Mouse (Mus musculus) neural tube, embryonic 12.5 days (tissue): ENCODE results near the gene Ccl5. TPM values are rescaled to one million over a fixed set of nuclear protein-coding genes. Genes with fewer than 3 reads are reported as not detected.

Source experiments
- ATAC-seq: fragments of 200-750 bp; cut with Nextera tagmentation; 2 replicates; pipeline ENCODE4 v1.8.0; 2017; ENCODE audit warnings: low read depth, mild to moderate bottlenecking, moderate TSS enrichment, moderate library complexity; ENCODE audit not compliant: low FRiP score
- H3K27ac ChIP-seq: fragments of 300-500 bp; sonication (generic); 2 replicates; pipeline ENCODE4 v1.5.1; 2016
- H3K27me3 ChIP-seq: fragments of 300-500 bp; sonication (generic); replicated peaks from 2 replicates; pipeline ENCODE4 v1.6.1; 2016; ENCODE audit warnings: mild to moderate bottlenecking
- H3K36me3 ChIP-seq: fragments of 300-500 bp; sonication (generic); 2 replicates; pipeline ENCODE4 v1.6.1; 2016; ENCODE audit warnings: mild to moderate bottlenecking
- H3K4me1 ChIP-seq: fragments of 300-500 bp; sonication (generic); 2 replicates; pipeline ENCODE4 v1.6.1; 2016
- H3K4me2 ChIP-seq: fragments of 300-500 bp; sonication (generic); replicated peaks from 2 replicates; pipeline ENCODE4 v1.6.1; 2016; ENCODE audit warnings: mild to moderate bottlenecking
- H3K4me3 ChIP-seq: fragments of 300-500 bp; sonication (generic); 2 replicates; pipeline ENCODE4 v1.5.1; 2016
- H3K9ac ChIP-seq: fragments of 300-500 bp; sonication (generic); 2 replicates; pipeline ENCODE4 v1.6.1; 2016; ENCODE audit warnings: mild to moderate bottlenecking
- H3K9me3 ChIP-seq: fragments of 300-500 bp; sonication (generic); 2 replicates; pipeline ENCODE4 v1.6.1; 2016; ENCODE audit warnings: mild to moderate bottlenecking
- WGBS: fragments of 180-500 bp; shearing (Covaris S2); methylation state at CpG from one replicate; pipeline ENCODE4 v1.1.7; 2016; 5-methylcytosine and 5-hydroxymethylcytosine counted together
- polyA plus RNA-seq: library from polyadenylated mRNA; unstranded; fragments of >200 nt; fragmentation: Nextera tagmentation; extraction: Ambion mirVana; gene quantifications from 2 replicates; pipeline ENCODE4 v1.2.1, GENCODE M21; 2016

Ccl5 gene
- not detected in 2 replicates for polyA plus RNA-seq

DNA sequence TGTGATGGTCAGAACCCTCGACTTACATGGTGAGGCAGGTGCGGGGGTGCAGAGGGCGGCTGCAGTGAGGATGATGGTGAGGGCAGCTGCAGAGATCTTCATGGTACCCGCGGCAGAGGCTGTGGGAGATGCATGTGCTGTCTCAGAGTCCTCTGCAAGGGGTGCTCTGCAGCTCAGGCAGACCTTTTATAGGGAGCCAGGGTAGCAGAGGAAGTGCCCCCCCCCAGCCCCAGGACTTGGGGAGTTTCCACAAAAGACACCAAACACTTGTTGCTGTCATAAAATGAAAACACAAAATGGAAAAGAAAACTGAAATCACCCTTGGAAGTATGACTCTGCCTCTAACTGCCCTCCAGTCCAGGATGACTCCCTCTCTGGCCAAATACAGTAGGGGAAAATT is at the start of gene Ccl5:
Gene Ccl5, minus strand, starts transcription at position 159 of the 400 bp plus-strand sequence.
- no peaks in the 10 kb centered on the region for H3K36me3 ChIP-seq
- H3K4me1 ChIP-seq: no peaks in the 10 kb centered on the region; the same call in 1 of the 2 replicates
- H3K9ac ChIP-seq: no peak within 1 kb of the TSS
- no peaks in the 10 kb centered on the region for H3K27me3 ChIP-seq
- no peak within 1 kb of the TSS for H3K4me2 ChIP-seq
- no peak within 1 kb of the TSS for H3K27ac ChIP-seq
- H3K9me3 ChIP-seq: no peaks in the 10 kb centered on the region
- WGBS: 88% methylated on average over 5 of the region's 5 CpGs
- H3K4me3 ChIP-seq: no peak within 1 kb of the TSS
- no peak for ATAC-seq

- Histone ChIP-seq H3K9ac (no peak overlapping the region), H3K27ac (no peak overlapping the region), H3K9me3 (no peaks in the 10 kb centered on the region), H3K4me2 (no peak overlapping the region), H3K36me3 (no peaks in the 10 kb centered on the region), H3K27me3 (no peaks in the 10 kb centered on the region), H3K4me1 (no peaks in the 10 kb centered on the region), H3K4me3 (no peak overlapping the region)
- whole genome bisulfite sequencing: 85% methylated on average over 3 of the region's 3 CpGs
- no peak for ATAC-seq
These were observed 48.7 kb upstream of the Ccl5 start for GRCm38 (mm10) chr11:83578999-83579398.

- Histone ChIP-seq H3K27ac (no peak within 1 kb of the TSS), H3K9ac (no peak within 1 kb of the TSS), H3K4me2 (no peak within 1 kb of the TSS), H3K4me3 (no peak within 1 kb of the TSS), H3K9me3 (no peaks in the 10 kb centered on the region), H3K36me3 (no peaks in the 10 kb centered on the region), H3K27me3 (no peaks in the 10 kb centered on the region), H3K4me1 (no peaks in the 10 kb centered on the region)
- ATAC-seq: no peak
- WGBS: 71% methylated on average over 2 of the region's 2 CpGs
These were observed 48.0 kb upstream of the Ccl5 start, which contains the start of gene Ccl9 for GRCm38 (mm10) chr11:83578186-83578760. Ccl9 (minus strand) TSS chr11:83578636.

DNA sequence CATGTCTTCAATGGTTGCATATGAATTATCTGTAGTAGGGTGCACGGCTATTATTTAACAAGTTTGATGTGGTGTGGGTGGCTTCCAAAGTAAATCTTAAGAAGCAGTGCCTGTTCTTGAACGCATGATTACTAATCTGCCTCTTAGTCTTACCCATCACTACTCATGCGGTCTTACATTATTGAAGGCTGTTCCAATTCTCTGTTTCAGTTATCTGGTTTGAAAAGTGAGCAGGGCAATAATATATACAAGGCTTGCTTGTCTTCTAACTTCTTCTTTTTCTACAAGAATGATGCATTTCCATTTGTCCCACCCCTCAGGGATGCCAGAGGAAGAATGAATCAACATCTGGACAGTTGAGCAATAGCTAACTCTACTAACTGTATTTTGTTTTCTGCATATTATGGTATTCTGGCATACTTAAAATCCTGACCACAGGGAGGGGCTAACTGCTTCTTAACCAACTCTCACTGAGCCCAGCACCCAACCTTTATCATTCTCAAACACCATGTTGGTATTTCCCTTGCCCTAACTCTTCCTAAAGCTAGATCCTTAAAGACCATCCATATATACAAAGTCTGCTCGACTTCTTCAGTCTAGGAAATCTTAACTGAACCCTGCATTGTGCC is 46.7 kb upstream of the Ccl5 start:
- H3K4me2 ChIP-seq: no peak overlapping the region
- no peak overlapping the region for H3K4me3 ChIP-seq
- H3K4me1 ChIP-seq: no peaks in the 10 kb centered on the region
- H3K9me3 ChIP-seq: no peaks in the 10 kb centered on the region
- no peak overlapping the region for H3K9ac ChIP-seq
- no peaks in the 10 kb centered on the region for H3K36me3 ChIP-seq
- no peak overlapping the region for H3K27ac ChIP-seq
- H3K27me3 ChIP-seq: no peaks in the 10 kb centered on the region
- WGBS: 85% methylated on average over 4 of the region's 4 CpGs
- no peak for ATAC-seq

DNA sequence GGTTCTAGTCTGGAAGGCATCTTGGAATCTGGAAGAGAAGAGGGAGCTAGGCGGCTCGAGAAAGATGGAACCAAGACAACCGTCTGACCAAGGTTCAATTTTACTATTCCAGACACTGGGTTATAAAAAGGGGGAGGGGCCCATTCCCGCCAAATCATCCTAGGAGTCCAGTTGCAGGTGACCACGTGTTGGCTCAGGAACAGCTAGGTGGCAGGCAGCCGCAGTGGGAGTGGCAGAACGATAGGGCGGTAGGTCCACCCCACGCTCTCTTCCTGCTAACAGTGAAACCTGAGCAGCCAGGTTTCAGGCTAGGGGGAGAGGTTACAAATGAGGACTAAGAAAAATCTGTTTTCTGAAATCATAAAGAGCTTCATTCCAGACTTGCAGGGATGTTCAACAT is 42.5 kb upstream of the Ccl5 start:
- no peaks in the 10 kb centered on the region for H3K4me1 ChIP-seq
- WGBS: 69% methylated on average over 9 of the region's 9 CpGs

GRCm38 (mm10) chr11:83572223-83572622 is 41.9 kb upstream of the Ccl5 start:
- H3K4me2 ChIP-seq: no peak overlapping the region
- no peaks in the 10 kb centered on the region for H3K4me1 ChIP-seq
- no peaks in the 10 kb centered on the region for H3K36me3 ChIP-seq
- WGBS: 93% methylated on average over 8 of the region's 8 CpGs
- H3K9ac ChIP-seq: no peak overlapping the region
- no peak overlapping the region for H3K27ac ChIP-seq
- no peak overlapping the region for H3K4me3 ChIP-seq
- ATAC-seq: no peak
- no peaks in the 10 kb centered on the region for H3K9me3 ChIP-seq
- H3K27me3 ChIP-seq: no peaks in the 10 kb centered on the region

More for the DNA sequence above, 42.5 kb upstream of the Ccl5 start:
- no peak overlapping the region for H3K4me3 ChIP-seq
- H3K4me2 ChIP-seq: no peak overlapping the region
- no peaks in the 10 kb centered on the region for H3K9me3 ChIP-seq
- ATAC-seq: no peak
- H3K9ac ChIP-seq: no peak overlapping the region
- H3K27me3 ChIP-seq: no peaks in the 10 kb centered on the region
- no peaks in the 10 kb centered on the region for H3K36me3 ChIP-seq
- H3K27ac ChIP-seq: no peak overlapping the region

DNA sequence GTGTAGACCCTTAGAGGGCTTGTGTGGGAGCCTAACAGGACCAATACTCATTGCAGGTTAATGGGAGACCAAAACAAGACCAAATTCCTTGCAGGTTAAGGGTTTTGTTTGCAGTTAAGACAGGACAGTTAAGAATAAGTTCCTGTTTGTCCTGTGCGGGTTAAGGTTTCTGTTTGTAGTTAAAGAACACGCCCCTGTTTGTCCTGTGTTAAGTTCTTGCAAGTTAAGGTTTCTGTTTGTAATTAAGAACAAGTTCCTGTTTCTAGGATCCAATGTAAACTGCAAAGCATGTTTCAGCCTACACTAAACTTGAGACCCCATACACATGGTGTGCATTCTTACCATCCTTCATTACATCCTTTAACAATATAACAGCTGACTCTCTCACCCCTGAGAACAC is 39.9 kb upstream of the Ccl5 start:
- Histone ChIP-seq H3K4me2 (no peak overlapping the region), H3K27me3 (no peaks in the 10 kb centered on the region), H3K36me3 (no peaks in the 10 kb centered on the region), H3K9me3 (no peaks in the 10 kb centered on the region), H3K4me1 (no peaks in the 10 kb centered on the region), H3K27ac (no peak overlapping the region), H3K9ac (no peak overlapping the region), H3K4me3 (no peak overlapping the region)
- WGBS: 88% methylated on average over 2 of the region's 2 CpGs
- ATAC-seq: no peak

GRCm38 (mm10) chr11:83569249-83569648 is 38.9 kb upstream of the Ccl5 start:
- H3K36me3 ChIP-seq: no peaks in the 10 kb centered on the region
- H3K4me2 ChIP-seq: no peak overlapping the region
- WGBS: 93% methylated on average over 7 of the region's 7 CpGs
- H3K4me1 ChIP-seq: no peaks in the 10 kb centered on the region
- no peak for ATAC-seq
- H3K9me3 ChIP-seq: no peaks in the 10 kb centered on the region
- H3K27me3 ChIP-seq: no peaks in the 10 kb centered on the region
- no peak overlapping the region for H3K9ac ChIP-seq
- H3K27ac ChIP-seq: no peak overlapping the region
- no peak overlapping the region for H3K4me3 ChIP-seq

GRCm38 (mm10) chr11:83568786-83569185 is 38.5 kb upstream of the Ccl5 start:
- no peak overlapping the region for H3K4me3 ChIP-seq
- H3K4me2 ChIP-seq: no peak overlapping the region
- no peaks in the 10 kb centered on the region for H3K9me3 ChIP-seq
- ATAC-seq: no peak
- H3K27ac ChIP-seq: no peak overlapping the region
- no peaks in the 10 kb centered on the region for H3K36me3 ChIP-seq
- H3K4me1 ChIP-seq: no peaks in the 10 kb centered on the region
- H3K27me3 ChIP-seq: no peaks in the 10 kb centered on the region
- no peak overlapping the region for H3K9ac ChIP-seq
- WGBS: 90% methylated on average over 3 of the region's 3 CpGs

DNA sequence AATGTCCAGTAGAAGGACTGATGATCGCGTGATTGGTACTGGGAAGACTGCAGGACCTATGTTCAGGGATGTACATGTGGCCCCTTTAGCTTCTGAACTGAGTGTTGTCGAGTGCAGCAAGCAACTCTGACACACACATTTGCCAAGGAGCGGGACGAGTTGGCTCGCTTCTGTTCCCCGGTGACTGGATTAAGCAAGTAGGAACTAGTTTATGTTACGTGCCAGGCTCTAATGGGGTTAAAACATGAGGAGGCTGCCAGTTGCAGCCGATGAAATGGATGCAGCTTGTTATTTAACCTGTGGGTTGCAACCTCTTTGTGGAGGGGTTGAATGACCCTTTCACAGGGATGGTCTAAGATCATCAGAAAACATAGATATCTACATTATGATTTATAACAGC is 37.7 kb upstream of the Ccl5 start:
- H3K4me3 ChIP-seq: no peak overlapping the region
- 91% methylated on average over 9 of the region's 9 CpGs for WGBS
- H3K4me1 ChIP-seq: no peaks in the 10 kb centered on the region
- ATAC-seq: no peak
- no peaks in the 10 kb centered on the region for H3K27me3 ChIP-seq
- H3K27ac ChIP-seq: no peak overlapping the region
- H3K9ac ChIP-seq: no peak overlapping the region
- no peak overlapping the region for H3K4me2 ChIP-seq
- no peaks in the 10 kb centered on the region for H3K9me3 ChIP-seq
- no peaks in the 10 kb centered on the region for H3K36me3 ChIP-seq

DNA sequence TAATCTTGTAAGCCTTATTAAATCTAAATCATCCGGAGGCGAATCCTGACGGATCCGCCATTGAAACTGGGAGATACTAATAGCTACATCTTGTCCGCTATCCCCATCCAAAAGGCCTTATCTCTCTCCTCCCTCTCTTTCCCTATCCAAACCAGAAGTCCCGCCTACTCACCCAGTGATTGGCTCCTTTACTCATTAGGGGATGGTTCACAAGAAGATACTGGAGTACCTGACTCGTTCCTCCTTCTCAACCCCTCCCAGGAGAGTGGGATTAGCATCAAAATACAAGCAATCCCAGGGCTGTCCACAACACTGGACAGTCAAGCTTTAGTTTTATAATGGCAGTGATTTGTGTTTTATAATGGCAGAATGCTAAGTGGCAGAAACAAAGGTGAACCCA is 37.0 kb upstream of the Ccl5 start:
- Histone ChIP-seq H3K4me3 (no peak overlapping the region), H3K4me1 (no peaks in the 10 kb centered on the region), H3K27me3 (no peaks in the 10 kb centered on the region), H3K27ac (no peak overlapping the region), H3K36me3 (no peaks in the 10 kb centered on the region), H3K9ac (no peak overlapping the region), H3K9me3 (no peaks in the 10 kb centered on the region), H3K4me2 (no peak overlapping the region)
- 76% methylated on average over 7 of the region's 7 CpGs for WGBS
- no peak for ATAC-seq

DNA sequence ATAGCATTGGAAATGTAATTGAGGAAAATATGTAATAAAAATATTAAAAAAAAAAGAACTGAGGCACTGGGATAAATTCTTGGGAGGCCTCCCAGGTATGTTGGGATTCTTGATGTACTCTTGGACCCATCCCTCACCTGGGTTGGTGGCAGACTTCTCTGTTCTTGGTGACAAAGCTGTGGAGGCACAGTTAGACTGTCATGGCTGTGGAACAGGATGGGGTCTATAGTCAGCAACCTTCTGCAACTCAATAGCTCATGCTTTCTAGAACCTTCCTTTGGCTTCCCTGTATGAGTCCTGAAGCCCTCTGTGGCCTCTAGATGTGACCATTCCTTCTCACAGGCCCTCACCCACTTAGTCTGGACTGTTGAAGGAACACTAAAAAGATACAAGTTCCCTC is 36.3 kb upstream of the Ccl5 start:
- Histone ChIP-seq H3K27me3 (no peaks in the 10 kb centered on the region), H3K36me3 (no peaks in the 10 kb centered on the region), H3K27ac (no peak overlapping the region), H3K4me2 (no peak overlapping the region), H3K4me3 (no peak overlapping the region), H3K9ac (no peak overlapping the region), H3K4me1 (no peaks in the 10 kb centered on the region), H3K9me3 (no peaks in the 10 kb centered on the region)
- ATAC-seq: no peak

GRCm38 (mm10) chr11:83563754-83564153 is 33.4 kb upstream of the Ccl5 start:
- no peaks in the 10 kb centered on the region for H3K27me3 ChIP-seq
- ATAC-seq: no peak
- 77% methylated on average over 2 of the region's 2 CpGs for WGBS

More at GRCm38 (mm10) chr11:83563754-83564153, 33.4 kb upstream of the Ccl5 start:
- no peak overlapping the region for H3K4me2 ChIP-seq
- H3K27ac ChIP-seq: no peak overlapping the region
- no peaks in the 10 kb centered on the region for H3K9me3 ChIP-seq
- no peak overlapping the region for H3K4me3 ChIP-seq
- no peak overlapping the region for H3K9ac ChIP-seq
- no peaks in the 10 kb centered on the region for H3K36me3 ChIP-seq
- H3K4me1 ChIP-seq: no peaks in the 10 kb centered on the region
